Comparison of ENCODE assay signal across 15 mouse cellular contexts in genomic region chr9:32525787-32526186, GRCm38 (mm10). TPM values are rescaled to one million over a fixed set of nuclear protein-coding genes. Genes with fewer than 3 reads are reported as not detected.
DNase-seq lines count a peak whose midpoint lies in the region; ATAC-seq and TF ChIP-seq lines count a peak whose summit lies in the region.
"Had no signal": no experiment of that assay in that cellular context is flagged by ENCODE, and none has a peak within 500 bp of the region (broad histone marks: within the 10 kb centered on the region; RNA-seq: fewer than 3 reads in every experiment).

No protein-coding gene starts in this region.

- WGBS in intestine, embryonic 15.5 days: 58% methylated on average over 5 of the region's 5 CpGs
- 62% methylated on average over 5 of the region's 5 CpGs for whole genome bisulfite sequencing in intestine, postnatal 0 days
- WGBS in lung, embryonic 14.5 days: 62% methylated on average over 5 of the region's 5 CpGs
- 63% methylated on average over 5 of the region's 5 CpGs for WGBS in heart, embryonic 15.5 days

- H3K36me3 ChIP-seq in intestine, embryonic 15.5 days: no peaks in the 10 kb centered on the region
- no peaks in the 10 kb centered on the region for H3K36me3 ChIP-seq in intestine, postnatal 0 days (ENCODE audit: control insufficient read depth, insufficient read depth)
- no peaks in the 10 kb centered on the region for H3K36me3 ChIP-seq in lung, embryonic 14.5 days (ENCODE audit: insufficient read depth)
- H3K36me3 ChIP-seq in heart, embryonic 15.5 days: no peaks in the 10 kb centered on the region
- H3K36me3 ChIP-seq: liver, embryonic 13.5 days; midbrain, embryonic 13.5 days had no signal

- H3K4me3 ChIP-seq in intestine, embryonic 15.5 days (replicated peaks): no peak overlapping the region
- H3K4me3 ChIP-seq in intestine, postnatal 0 days (ENCODE audit: low read depth, low read length): no peak overlapping the region
- no peak overlapping the region for H3K4me3 ChIP-seq in lung, embryonic 14.5 days (ENCODE audit: low read depth, low read length)
- no peak overlapping the region for H3K4me3 ChIP-seq in heart, embryonic 15.5 days
- H3K4me3 ChIP-seq: liver, embryonic 13.5 days; midbrain, embryonic 13.5 days; myocyte had no signal

- no peak for TF ChIP-seq CTCF in intestine, postnatal 0 days (IDR thresholded peaks at IDR 0.05; ENCODE audit: low read depth)
- no peak for TF ChIP-seq CTCF in lung, embryonic 14.5 days (IDR thresholded peaks at IDR 0.05; ENCODE audit: low read depth)

- ATAC-seq in intestine, embryonic 15.5 days: no peak
- ATAC-seq in intestine, postnatal 0 days: no peak
- no peak for ATAC-seq in lung, embryonic 14.5 days (ENCODE audit: insufficient read depth)
- no peak for ATAC-seq in heart, embryonic 15.5 days (replicated peaks; ENCODE audit: insufficient number of reproducible peaks, insufficient read depth, low FRiP score, low read depth)
- ATAC-seq: midbrain, embryonic 13.5 days had no signal

- 0 out of 2 replicates have a peak overlapping the region, but pooled peaks have one; percentile 15 for H3K27ac ChIP-seq in intestine, embryonic 15.5 days
- no peak overlapping the region for H3K27ac ChIP-seq in intestine, postnatal 0 days (ENCODE audit: low read depth, low read length)
- H3K27ac ChIP-seq in lung, embryonic 14.5 days (ENCODE audit: low read depth): 0 out of 2 replicates have a peak overlapping the region, but pooled peaks have one; percentile 27
- H3K27ac ChIP-seq in heart, embryonic 15.5 days: peak overlapping the region; percentile 39
- H3K27ac ChIP-seq: liver, embryonic 13.5 days; midbrain, embryonic 13.5 days had no signal

- H3K27me3 ChIP-seq in intestine, embryonic 15.5 days (replicated peaks): no peaks in the 10 kb centered on the region
- H3K27me3 ChIP-seq in intestine, postnatal 0 days (replicated peaks; ENCODE audit: control insufficient read depth, insufficient read depth, low read length): no peaks in the 10 kb centered on the region
- no peaks in the 10 kb centered on the region for H3K27me3 ChIP-seq in lung, embryonic 14.5 days (ENCODE audit: insufficient read depth, low read length)
- H3K27me3 ChIP-seq in heart, embryonic 15.5 days: no peaks in the 10 kb centered on the region
- H3K27me3 ChIP-seq: CH12.LX; liver, embryonic 13.5 days; midbrain, embryonic 13.5 days had no signal

- DNase-seq in heart, adult 11 months: peak; percentile 89
- DNase-seq in heart, postnatal 25 days (ENCODE audit: low spot score): no peak
- DNase-seq in lung, embryonic 14.5 days: peak; percentile 42
- DNase-seq in lung, postnatal 36 days: no peak
- DNase-seq: cerebellum, postnatal 10 days; gastrocnemius, postnatal 10 days; left cerebral cortex, postnatal 4 days; liver, embryonic 13.5 days; thymus, postnatal 36 days had no signal

- intact Hi-C loops in heart, postnatal 25 days (cut with DNase I): no loop called here

- no peak overlapping the region for H3K9ac ChIP-seq in intestine, embryonic 15.5 days
- H3K9ac ChIP-seq in intestine, postnatal 0 days (ENCODE audit: low read depth, low read length): no peak overlapping the region
- no peak overlapping the region for H3K9ac ChIP-seq in lung, embryonic 14.5 days
- no peak overlapping the region for H3K9ac ChIP-seq in heart, embryonic 15.5 days
- H3K9ac ChIP-seq: liver, embryonic 13.5 days; midbrain, embryonic 13.5 days had no signal

- no peaks in the 10 kb centered on the region for H3K9me3 ChIP-seq in intestine, embryonic 15.5 days
- H3K9me3 ChIP-seq in intestine, postnatal 0 days (ENCODE audit: control insufficient read depth): no peaks in the 10 kb centered on the region
- no peaks in the 10 kb centered on the region for H3K9me3 ChIP-seq in lung, embryonic 14.5 days (ENCODE audit: low read depth, low read length)
- no peaks in the 10 kb centered on the region for H3K9me3 ChIP-seq in heart, embryonic 15.5 days (replicated peaks)
- H3K9me3 ChIP-seq: liver, embryonic 13.5 days; midbrain, embryonic 13.5 days had no signal

- no peak overlapping the region for H3K4me2 ChIP-seq in intestine, embryonic 15.5 days (replicated peaks)
- no peak overlapping the region for H3K4me2 ChIP-seq in intestine, postnatal 0 days (replicated peaks; ENCODE audit: low read depth)
- no peak overlapping the region for H3K4me2 ChIP-seq in lung, embryonic 14.5 days
- H3K4me2 ChIP-seq in heart, embryonic 15.5 days: no peak overlapping the region
- H3K4me2 ChIP-seq: liver, embryonic 13.5 days; midbrain, embryonic 13.5 days had no signal

- H3K4me1 ChIP-seq in intestine, embryonic 15.5 days (replicated peaks): no peaks in the 10 kb centered on the region
- H3K4me1 ChIP-seq in intestine, postnatal 0 days (replicated peaks; ENCODE audit: control insufficient read depth, insufficient read depth, low read length): no peaks in the 10 kb centered on the region
- 0 out of 2 replicates have a peak, but pooled peaks cover 2% of the 10 kb centered on the region for H3K4me1 ChIP-seq in lung, embryonic 14.5 days (ENCODE audit: insufficient read depth)
- H3K4me1 ChIP-seq in heart, embryonic 15.5 days (replicated peaks): peaks cover 13% of the 10 kb centered on the region
- H3K4me1 ChIP-seq: midbrain, embryonic 13.5 days had no signal

RNA-seq across cellular contexts. Expression of gene Fli1, which starts 16.9 kb away (rescaled TPM):
- total RNA-seq in heart, postnatal 25 days (2021): 10 to 100 TPM; 26.4 to 28.2 TPM
- polyA plus RNA-seq in intestine, embryonic 15.5 days (2015; fragmentation: Nextera tagmentation; extraction: Ambion mirVana): 12.6 and 14.4 TPM in 2 replicates
- polyA plus RNA-seq in intestine, postnatal 0 days (2015; fragmentation: Nextera tagmentation; extraction: Ambion mirVana): 6.0 and 6.1 TPM in 2 replicates
- 35.7 and 37.8 TPM in 2 replicates for polyA plus RNA-seq in lung, embryonic 14.5 days (2014; fragmentation: Nextera tagmentation; extraction: Ambion mirVana)
- 20.6 and 21.8 TPM in 2 replicates for polyA plus RNA-seq in heart, embryonic 15.5 days (2015; fragmentation: Nextera tagmentation; extraction: Ambion mirVana)
- polyA plus RNA-seq: myocyte had no signal

Comparison
In these comparisons a context has a peak if more than half of its experiments do, and no peak if none do; other contexts are left out.
1. DNase-seq: peak in heart, adult 11 months (single experiment) and lung, embryonic 14.5 days (single experiment); none in heart, postnatal 25 days (single experiment) and lung, postnatal 36 days (single experiment).